Mouse (Mus musculus): ENCODE results near the gene Hsp90aa1. TPM values are rescaled to one million over a fixed set of nuclear protein-coding genes. Genes with fewer than 3 reads are reported as not detected.
A peak's percentile ranks its signal among the peaks of the same experiment; 100 is the strongest.
"Not testable (repeated sequence)": the region's sequence is repeated elsewhere in the genome, so short reads cannot be mapped to it uniquely, and the experiment has no call there.

Gene Hsp90aa1
- polyA plus RNA-seq (2014; fragmentation: Nextera tagmentation; extraction: Ambion mirVana): 729 and 869 TPM in 2 replicates

- Histone ChIP-seq H3K27ac (ENCODE audit: low read depth, low read length) (no peak within 1 kb of the TSS; the same call in 1 of the 2 replicates), H3K4me1 (ENCODE audit: control insufficient read depth, insufficient read depth, low read length) (peaks cover 21% of the 10 kb centered on the region), H3K9ac (ENCODE audit: low read depth, low read length) (0 out of 2 replicates have a peak within 1 kb of the TSS, but pooled peaks have one; percentile 22), H3K4me2 (peak within 1 kb of the TSS; percentile 6; the same call in 1 of the 2 replicates), H3K4me3 (ENCODE audit: low read depth, low read length) (no peak within 1 kb of the TSS), H3K27me3 (ENCODE audit: control insufficient read depth, insufficient read depth, low read length) (no peaks in the 10 kb centered on the region), H3K36me3 (ENCODE audit: control insufficient read depth, insufficient read depth, low read length) (no peaks in the 10 kb centered on the region), H3K9me3 (replicated peaks; ENCODE audit: control insufficient read depth, low read length) (no peaks in the 10 kb centered on the region)
- 50% methylated on average over 4 of the region's 4 CpGs for WGBS (ENCODE audit: insufficient replicate concordance)
- no peak for ATAC-seq (replicated peaks; ENCODE audit: insufficient number of reproducible peaks, low FRiP score, low TSS enrichment)
Observed at GRCm38 (mm10) chr12:110702556-110702955, at the start of gene Hsp90aa1. Gene Hsp90aa1, minus strand, starts transcription at chr12:110702728.

DNA sequence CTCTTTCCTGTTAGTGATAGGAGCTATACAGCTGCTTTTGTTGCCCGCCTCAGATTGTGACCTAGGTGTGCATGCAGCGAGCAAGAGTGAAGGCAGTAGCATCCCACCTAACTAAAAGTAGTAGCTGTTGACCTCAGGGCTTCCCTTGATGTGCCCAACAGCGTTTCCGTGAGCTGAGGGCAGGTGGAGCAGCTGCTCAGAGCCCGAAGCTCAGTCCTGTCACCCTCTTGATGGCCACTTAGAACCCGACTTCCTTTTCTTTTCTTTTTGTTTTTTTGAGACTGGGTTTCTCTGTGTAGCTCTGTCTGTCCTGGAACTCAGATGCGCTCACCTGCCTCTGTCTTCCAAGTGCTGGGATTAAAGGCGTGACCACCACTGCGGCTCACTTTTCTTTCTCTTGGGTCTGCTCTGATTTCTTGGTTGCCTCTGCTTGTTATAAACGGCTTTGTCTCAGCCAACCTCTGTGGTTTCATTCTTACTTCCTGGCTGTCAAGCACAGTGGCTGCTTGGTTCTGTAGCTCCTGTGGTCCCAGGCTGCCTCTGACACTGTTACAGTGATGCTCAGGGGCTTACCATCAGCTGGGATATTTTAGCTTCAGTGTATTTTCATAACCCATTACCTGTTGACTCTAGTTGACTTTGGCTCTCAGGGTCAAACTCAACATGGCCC, 48.4 kb upstream of the Hsp90aa1 start:
- no peak overlapping the region for H3K27ac ChIP-seq (ENCODE audit: low read depth, low read length)

GRCm38 (mm10) chr12:110738158-110738921, 35.8 kb upstream of the Hsp90aa1 start:
- peaks cover 13% of the 10 kb centered on the region for H3K4me1 ChIP-seq (ENCODE audit: control insufficient read depth, insufficient read depth, low read length)
- no peaks in the 10 kb centered on the region for H3K36me3 ChIP-seq (ENCODE audit: control insufficient read depth, insufficient read depth, low read length)
- H3K27me3 ChIP-seq (ENCODE audit: control insufficient read depth, insufficient read depth, low read length): peaks cover 2% of the 10 kb centered on the region; the same call in 1 of the 2 replicates
- H3K27ac ChIP-seq (ENCODE audit: low read depth, low read length): peak overlapping the region; percentile 73
- ATAC-seq (replicated peaks; ENCODE audit: insufficient number of reproducible peaks, low FRiP score, low TSS enrichment): no peak
- peak overlapping the region; percentile 73 for H3K4me2 ChIP-seq
- H3K9me3 ChIP-seq (replicated peaks; ENCODE audit: control insufficient read depth, low read length): no peaks in the 10 kb centered on the region
- peak overlapping the region; percentile 99 for H3K4me3 ChIP-seq (ENCODE audit: low read depth, low read length)
- H3K9ac ChIP-seq (ENCODE audit: low read depth, low read length): peak overlapping the region; percentile 97
- under 1% methylated on average over 72 of the region's 72 CpGs for WGBS (ENCODE audit: insufficient replicate concordance)

More for the DNA sequence above, 48.4 kb upstream of the Hsp90aa1 start:
- Histone ChIP-seq H3K9me3 (replicated peaks; ENCODE audit: control insufficient read depth, low read length) (0 out of 2 replicates have a peak, but pooled peaks cover 2% of the 10 kb centered on the region), H3K36me3 (ENCODE audit: control insufficient read depth, insufficient read depth, low read length) (peaks cover 5% of the 10 kb centered on the region; the same call in 1 of the 2 replicates), H3K4me1 (ENCODE audit: control insufficient read depth, insufficient read depth, low read length) (no peaks in the 10 kb centered on the region), H3K4me2 (no peak overlapping the region), H3K9ac (ENCODE audit: low read depth, low read length) (no peak overlapping the region), H3K27me3 (ENCODE audit: control insufficient read depth, insufficient read depth, low read length) (no peaks in the 10 kb centered on the region), H3K4me3 (ENCODE audit: low read depth, low read length) (no peak overlapping the region)
- ATAC-seq (replicated peaks; ENCODE audit: insufficient number of reproducible peaks, low FRiP score, low TSS enrichment): no peak
- WGBS (ENCODE audit: insufficient replicate concordance): 70% methylated on average over 10 of the region's 10 CpGs

GRCm38 (mm10) chr12:110737170-110738157, 34.9 kb upstream of the Hsp90aa1 start, which contains the start of gene Wdr20:
Gene Wdr20, plus strand, starts transcription at chr12:110737944.
- ATAC-seq (replicated peaks; ENCODE audit: insufficient number of reproducible peaks, low FRiP score, low TSS enrichment): peak; percentile 96
- Histone ChIP-seq H3K36me3 (ENCODE audit: control insufficient read depth, insufficient read depth, low read length) (no peaks in the 10 kb centered on the region), H3K27ac (ENCODE audit: low read depth, low read length) (peak within 1 kb of the TSS; percentile 73), H3K4me2 (peak within 1 kb of the TSS; percentile 73), H3K27me3 (ENCODE audit: control insufficient read depth, insufficient read depth, low read length) (peaks cover 2% of the 10 kb centered on the region; the same call in 1 of the 2 replicates), H3K4me1 (ENCODE audit: control insufficient read depth, insufficient read depth, low read length) (peaks cover 13% of the 10 kb centered on the region), H3K9me3 (replicated peaks; ENCODE audit: control insufficient read depth, low read length) (no peaks in the 10 kb centered on the region), H3K9ac (ENCODE audit: low read depth, low read length) (peak within 1 kb of the TSS; percentile 97), H3K4me3 (ENCODE audit: low read depth, low read length) (peak within 1 kb of the TSS; percentile 99)
- 1% methylated on average over 67 of the region's 69 CpGs for WGBS (ENCODE audit: insufficient replicate concordance)

DNA sequence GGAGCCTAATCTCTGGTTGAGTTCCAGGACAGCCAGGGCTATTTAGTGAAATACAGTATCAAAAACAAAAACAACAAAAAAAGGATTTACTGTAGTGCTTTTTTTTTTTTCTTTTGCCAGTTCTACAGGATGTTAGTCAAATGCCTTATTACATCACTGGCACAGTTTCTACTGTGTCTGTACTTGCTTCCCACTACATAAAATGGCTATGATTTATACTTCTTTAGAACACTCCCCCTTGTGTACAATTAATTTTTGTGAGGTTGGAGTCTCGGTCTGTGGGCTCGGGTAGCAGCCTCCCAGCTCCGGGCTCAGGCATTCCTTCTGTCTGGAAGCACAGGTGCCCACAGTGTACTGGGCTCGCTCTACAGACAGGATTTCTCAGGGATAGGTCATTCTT, 34.1 kb upstream of the Hsp90aa1 start:
- H3K36me3 ChIP-seq (ENCODE audit: control insufficient read depth, insufficient read depth, low read length): no peaks in the 10 kb centered on the region
- no peak overlapping the region for H3K9ac ChIP-seq (ENCODE audit: low read depth, low read length)
- no peak overlapping the region for H3K27ac ChIP-seq (ENCODE audit: low read depth, low read length)
- WGBS (ENCODE audit: insufficient replicate concordance): 26% methylated on average over 4 of the region's 4 CpGs
- peak overlapping the region; percentile 99 for H3K4me3 ChIP-seq (ENCODE audit: low read depth, low read length)
- no peaks in the 10 kb centered on the region for H3K9me3 ChIP-seq (replicated peaks; ENCODE audit: control insufficient read depth, low read length)
- peaks cover 13% of the 10 kb centered on the region for H3K4me1 ChIP-seq (ENCODE audit: control insufficient read depth, insufficient read depth, low read length)
- peaks cover 2% of the 10 kb centered on the region; the same call in 1 of the 2 replicates for H3K27me3 ChIP-seq (ENCODE audit: control insufficient read depth, insufficient read depth, low read length)
- H3K4me2 ChIP-seq: peak overlapping the region; percentile 73
- no peak for ATAC-seq (replicated peaks; ENCODE audit: insufficient number of reproducible peaks, low FRiP score, low TSS enrichment)

- not testable (repeated sequence) for H3K27ac ChIP-seq (ENCODE audit: low read depth, low read length); H3K4me1 ChIP-seq (ENCODE audit: control insufficient read depth, insufficient read depth, low read length); H3K4me3 ChIP-seq (ENCODE audit: low read depth, low read length); H3K4me2 ChIP-seq; H3K9me3 ChIP-seq (replicated peaks; ENCODE audit: control insufficient read depth, low read length); ATAC-seq (replicated peaks; ENCODE audit: insufficient number of reproducible peaks, low FRiP score, low TSS enrichment); H3K27me3 ChIP-seq (ENCODE audit: control insufficient read depth, insufficient read depth, low read length); H3K36me3 ChIP-seq (ENCODE audit: control insufficient read depth, insufficient read depth, low read length); H3K9ac ChIP-seq (ENCODE audit: low read depth, low read length)
- 93% methylated on average over 3 of the region's 3 CpGs for WGBS (ENCODE audit: insufficient replicate concordance)
Observed at GRCm38 (mm10) chr12:110733254-110733653, 30.7 kb upstream of the Hsp90aa1 start.

GRCm38 (mm10) chr12:110726428-110726827, 23.9 kb upstream of the Hsp90aa1 start:
- 41% methylated on average over 1 of the region's 1 CpGs for WGBS (ENCODE audit: insufficient replicate concordance)
- no peaks in the 10 kb centered on the region for H3K4me1 ChIP-seq (ENCODE audit: control insufficient read depth, insufficient read depth, low read length)

GRCm38 (mm10) chr12:110725489-110725888, 23.0 kb upstream of the Hsp90aa1 start:
- Histone ChIP-seq H3K4me3 (ENCODE audit: low read depth, low read length) (no peak overlapping the region), H3K36me3 (ENCODE audit: control insufficient read depth, insufficient read depth, low read length) (no peaks in the 10 kb centered on the region), H3K4me2 (no peak overlapping the region), H3K9me3 (replicated peaks; ENCODE audit: control insufficient read depth, low read length) (no peaks in the 10 kb centered on the region), H3K4me1 (ENCODE audit: control insufficient read depth, insufficient read depth, low read length) (no peaks in the 10 kb centered on the region), H3K27me3 (ENCODE audit: control insufficient read depth, insufficient read depth, low read length) (no peaks in the 10 kb centered on the region), H3K27ac (ENCODE audit: low read depth, low read length) (no peak overlapping the region), H3K9ac (ENCODE audit: low read depth, low read length) (no peak overlapping the region)
- WGBS (ENCODE audit: insufficient replicate concordance): 69% methylated on average over 5 of the region's 5 CpGs
- ATAC-seq (replicated peaks; ENCODE audit: insufficient number of reproducible peaks, low FRiP score, low TSS enrichment): no peak

More at GRCm38 (mm10) chr12:110726428-110726827, 23.9 kb upstream of the Hsp90aa1 start:
- Histone ChIP-seq H3K27ac (ENCODE audit: low read depth, low read length) (no peak overlapping the region), H3K4me2 (no peak overlapping the region), H3K27me3 (ENCODE audit: control insufficient read depth, insufficient read depth, low read length) (no peaks in the 10 kb centered on the region), H3K4me3 (ENCODE audit: low read depth, low read length) (no peak overlapping the region), H3K9ac (ENCODE audit: low read depth, low read length) (no peak overlapping the region), H3K36me3 (ENCODE audit: control insufficient read depth, insufficient read depth, low read length) (no peaks in the 10 kb centered on the region), H3K9me3 (replicated peaks; ENCODE audit: control insufficient read depth, low read length) (no peaks in the 10 kb centered on the region)
- ATAC-seq (replicated peaks; ENCODE audit: insufficient number of reproducible peaks, low FRiP score, low TSS enrichment): no peak
